Mouse (Mus musculus) brain, adult 2 months (tissue): Measurements from ENCODE around the gene Ceacam15.
"Not testable (repeated sequence)": the region's sequence is repeated elsewhere in the genome, so short reads cannot be mapped to it uniquely, and the experiment has no call there.

Source experiments
- DNase-seq: peaks from one replicate; pipeline ENCODE4 v3.0.0; 2011; ENCODE audit warnings: low read depth, low spot score

The Ceacam15 gene

DNA sequence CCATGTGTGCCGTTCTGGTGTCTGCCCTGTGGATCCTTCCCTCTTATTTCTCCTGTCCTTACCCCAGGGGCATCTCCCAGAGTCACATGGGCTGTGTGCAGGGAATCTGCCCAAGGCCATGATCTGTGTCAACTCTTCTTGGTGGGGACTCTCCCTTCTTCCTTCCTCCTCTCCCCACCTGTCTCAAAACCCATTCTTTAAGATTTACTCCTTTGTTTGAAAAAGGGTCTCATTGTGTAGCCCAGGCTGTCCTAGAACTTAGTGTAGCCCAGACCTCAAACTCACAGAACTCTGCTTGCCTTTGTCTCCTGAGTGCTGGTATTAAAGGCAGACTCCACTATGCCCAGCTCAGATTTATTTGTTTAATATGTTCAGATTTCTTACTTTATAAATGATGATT lies at the start of gene Ceacam15:
Gene Ceacam15 (minus strand): TSS at position 101 of the 400 bp plus-strand sequence.
- no peak for DNase-seq

DNA sequence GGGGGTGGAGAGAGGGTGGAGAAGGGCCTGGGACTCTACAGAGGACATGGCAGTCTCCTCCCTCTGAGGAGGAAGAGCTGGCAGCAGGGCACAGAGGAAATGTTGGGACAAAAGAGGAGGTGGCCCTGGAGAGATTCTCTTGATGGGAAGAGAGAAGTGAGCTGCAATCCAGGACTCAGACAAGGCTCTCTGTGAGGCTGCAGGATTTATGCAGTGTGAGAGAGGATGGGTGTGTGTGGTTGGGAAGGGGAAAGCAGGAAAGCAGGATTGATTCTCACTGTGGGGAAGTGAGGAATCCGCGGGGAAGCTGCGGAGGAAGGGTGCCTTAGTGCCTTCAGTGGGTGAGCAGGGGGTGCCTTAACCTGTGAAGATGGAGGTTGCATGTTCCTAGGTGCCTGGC lies 47.0 kb upstream of the Ceacam15 start:
- DNase-seq: peak; percentile 36

DNA sequence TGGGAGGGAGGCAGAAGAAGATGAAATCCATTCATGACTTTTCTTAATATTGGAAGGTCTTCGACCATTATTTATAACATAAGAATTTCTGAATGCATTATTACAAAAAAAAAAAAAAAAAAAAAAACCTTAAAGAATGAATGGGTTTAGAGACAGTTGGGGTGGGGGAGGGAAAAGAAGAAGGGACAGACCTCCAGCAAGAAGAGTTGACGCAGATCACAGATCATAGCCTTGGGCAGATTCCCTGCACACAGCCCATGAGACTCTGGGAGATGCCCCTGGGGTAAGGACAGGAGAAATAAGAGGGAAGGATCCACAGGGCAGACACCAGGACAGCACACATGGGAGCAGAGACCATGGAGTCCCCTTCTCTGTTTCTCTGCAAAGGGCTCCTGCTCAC lies 46.1 kb upstream of the Ceacam15 start, which contains the start of gene Ceacam9:
Gene Ceacam9 (plus strand): TSS at position 301 of the 400 bp plus-strand sequence.
- DNase-seq: no peak

DNA sequence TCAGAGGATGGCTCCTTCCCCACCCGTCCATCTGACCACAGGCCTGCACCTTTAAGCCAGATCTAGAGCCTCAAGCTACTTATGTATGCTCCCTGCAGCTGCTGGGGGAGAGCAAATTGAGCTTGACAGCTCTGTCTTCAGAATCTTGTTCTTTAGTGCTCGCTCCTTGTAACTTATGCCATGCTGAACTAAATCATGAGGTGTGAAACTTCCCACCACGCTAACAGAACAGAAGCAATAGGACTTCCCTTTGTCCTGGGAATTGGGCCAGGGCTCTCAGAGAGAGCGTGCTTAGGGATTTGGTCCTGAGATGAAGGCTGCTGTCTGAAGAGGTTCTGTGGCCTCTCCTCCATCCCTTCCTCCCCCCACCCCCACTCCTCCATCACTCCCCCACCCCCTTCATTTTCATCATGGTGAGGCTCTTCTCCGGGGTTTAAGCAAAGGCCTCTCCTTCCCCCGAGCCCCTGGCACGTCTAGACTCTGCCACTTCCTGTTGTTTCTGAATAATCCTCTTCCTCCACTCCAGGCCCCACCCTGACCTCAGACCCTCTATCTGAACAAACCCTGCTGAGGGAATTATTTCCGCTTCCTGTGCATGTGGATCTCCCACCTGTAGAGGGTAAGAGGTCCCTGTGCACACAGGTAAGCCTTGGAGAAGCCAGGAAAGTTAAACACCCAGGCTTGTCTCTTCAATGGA lies 41.1 kb upstream of the Ceacam15 start:
- peak; percentile 40 for DNase-seq

GRCm38 (mm10) chr7:16712633-16713415 lies 37.3 kb upstream of the Ceacam15 start:
- DNase-seq: no peak

- DNase-seq: no peak
Observed at GRCm38 (mm10) chr7:16710604-16711003, 35.1 kb upstream of the Ceacam15 start.

GRCm38 (mm10) chr7:16708244-16708643 lies 32.7 kb upstream of the Ceacam15 start:
- no peak for DNase-seq

GRCm38 (mm10) chr7:16706385-16706784 lies 30.9 kb upstream of the Ceacam15 start:
- peak; percentile 87 for DNase-seq

- peak; percentile 16 for DNase-seq
Observed at GRCm38 (mm10) chr7:16700583-16700982, 25.1 kb upstream of the Ceacam15 start.

GRCm38 (mm10) chr7:16699042-16699441 lies 23.5 kb upstream of the Ceacam15 start:
- DNase-seq: peak; percentile 27

DNA sequence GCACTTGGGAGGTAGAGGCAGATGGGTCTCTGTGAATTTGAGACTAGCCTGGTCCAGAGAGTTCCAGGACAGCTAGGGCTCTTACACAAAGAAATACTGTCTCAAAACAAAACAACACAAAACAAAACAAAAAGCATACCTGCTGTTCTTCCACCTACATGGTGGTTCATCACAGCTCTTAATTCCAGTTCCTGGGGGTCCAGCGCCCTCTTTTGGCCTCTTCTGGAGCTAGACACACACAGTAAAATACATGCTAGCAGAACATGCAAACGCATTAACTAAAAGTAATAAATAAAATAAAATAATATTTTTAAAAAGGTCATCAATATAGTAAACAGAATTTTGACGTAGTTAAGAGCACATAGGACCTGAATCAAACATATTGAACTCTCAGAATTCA lies 19.5 kb upstream of the Ceacam15 start:
- DNase-seq: peak; percentile 25

GRCm38 (mm10) chr7:16689196-16689595 lies 13.7 kb upstream of the Ceacam15 start:
- DNase-seq: no peak

DNA sequence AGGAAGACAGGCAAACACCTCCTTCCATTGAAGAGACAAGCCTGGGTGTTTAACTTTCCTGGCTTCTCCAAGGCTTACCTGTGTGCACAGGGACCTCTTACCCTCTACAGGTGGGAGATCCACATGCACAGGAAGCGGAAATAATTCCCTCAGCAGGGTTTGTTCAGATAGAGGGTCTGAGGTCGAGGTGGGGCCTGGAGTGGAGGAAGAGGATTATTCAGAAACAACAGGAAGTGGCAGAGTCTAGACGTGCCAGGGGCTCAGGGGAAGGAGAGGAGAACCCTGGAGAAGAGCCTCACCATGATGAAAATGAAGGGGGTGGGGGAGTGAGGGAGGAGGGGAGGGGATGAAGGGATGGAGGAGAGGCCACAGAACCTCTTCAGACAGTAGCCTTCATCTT lies 4.7 kb upstream of the Ceacam15 start:
- DNase-seq: not testable (repeated sequence)

DNA sequence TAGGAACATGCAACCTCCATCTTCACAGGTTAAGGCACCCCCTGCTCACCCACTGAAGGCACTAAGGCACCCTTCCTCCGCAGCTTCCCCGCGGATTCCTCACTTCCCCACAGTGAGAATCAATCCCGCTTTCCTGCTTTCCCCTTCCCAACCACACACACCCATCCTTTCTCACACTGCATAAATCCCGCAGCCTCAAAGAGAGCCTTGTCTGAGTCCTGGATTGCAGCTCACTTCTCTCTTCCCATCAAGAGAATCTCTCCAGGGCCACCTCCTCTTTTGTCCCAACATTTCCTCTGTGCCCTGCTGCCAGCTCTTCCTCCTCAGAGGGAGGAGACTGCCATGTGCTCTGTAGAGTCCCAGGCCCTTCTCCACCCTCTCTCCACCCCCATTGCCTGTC lies 806 bp downstream of the Ceacam15 start:
- peak; percentile 35 for DNase-seq

GRCm38 (mm10) chr7:16673823-16674222 lies 1.7 kb downstream of the Ceacam15 start:
- DNase-seq: no peak

- not testable (repeated sequence) for DNase-seq
Observed at GRCm38 (mm10) chr7:16668331-16668930, 7.1 kb downstream of the Ceacam15 start.

- no peak for DNase-seq
Observed at GRCm38 (mm10) chr7:16644260-16644659, 31.2 kb downstream of the Ceacam15 start.

- not testable (repeated sequence) for DNase-seq
Observed at GRCm38 (mm10) chr7:16643106-16643505, 32.4 kb downstream of the Ceacam15 start.

GRCm38 (mm10) chr7:16639028-16639427 lies 36.5 kb downstream of the Ceacam15 start:
- DNase-seq: peak; percentile 40

DNA sequence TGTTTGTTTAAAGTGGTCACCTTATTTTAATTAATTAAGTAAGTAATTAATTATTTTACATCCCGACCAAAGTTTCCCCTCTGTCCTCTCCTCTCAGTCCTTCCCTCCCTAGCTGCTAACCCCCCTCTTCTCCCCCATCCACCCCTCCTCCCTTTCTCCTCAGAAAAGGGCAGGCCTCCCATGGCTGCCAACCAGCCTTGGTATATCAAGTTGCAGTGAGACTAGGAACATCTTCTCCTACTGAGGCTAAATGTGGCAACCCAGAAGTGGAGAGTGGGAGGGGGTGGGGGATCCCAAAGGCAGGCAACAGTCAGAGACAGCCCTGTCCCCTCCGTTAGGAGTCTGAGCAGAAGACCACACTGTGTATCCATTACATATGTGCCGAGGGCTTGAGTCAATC lies 40.4 kb downstream of the Ceacam15 start:
- DNase-seq: no peak

- not testable (repeated sequence) for DNase-seq
Observed at GRCm38 (mm10) chr7:16633913-16634312, 41.6 kb downstream of the Ceacam15 start.

- DNase-seq: no peak
Observed at GRCm38 (mm10) chr7:16631932-16632331, 43.6 kb downstream of the Ceacam15 start.
